Mouse (Mus musculus) spleen, adult 2 months (tissue): ENCODE data around the gene Jag1. TPM values are rescaled to one million over a fixed set of nuclear protein-coding genes. Genes with fewer than 3 reads are reported as not detected.

ENCODE experiments used
- DNase-seq, 2 experiments: peaks; one replicate each; pipeline versions ENCODE4 v3.0.0 to v3.0.0-alpha.2; 2012 to 2021; ENCODE audit warnings: low spot score in 2 of 2, low read depth in 1 of 2
- H3K27ac ChIP-seq: fragments of 200-500 bp; 2 replicates; pipeline ENCODE4 v1.5.1; 2012; ENCODE audit warnings: low read length, inconsistent platforms; ENCODE audit not compliant: insufficient read depth
- H3K27me3 ChIP-seq: fragments of 200-500 bp; 2 replicates; pipeline ENCODE4 v1.6.1; 2012; ENCODE audit warnings: mild to moderate bottlenecking, moderate library complexity, low read length, inconsistent platforms; ENCODE audit not compliant: control insufficient read depth, insufficient read depth
- H3K36me3 ChIP-seq: fragments of 200-500 bp; 2 replicates; pipeline ENCODE4 v1.6.1; 2012; ENCODE audit warnings: mild to moderate bottlenecking, low read length, inconsistent platforms; ENCODE audit not compliant: control insufficient read depth, insufficient read depth
- H3K4me1 ChIP-seq: fragments of 200-500 bp; 2 replicates; pipeline ENCODE4 v1.6.1; 2011; ENCODE audit warnings: inconsistent platforms; ENCODE audit not compliant: control insufficient read depth, insufficient read depth, insufficient read length
- H3K4me3 ChIP-seq: fragments of 200-500 bp; 2 replicates; pipeline ENCODE4 v1.5.1; 2011; ENCODE audit warnings: mild to moderate bottlenecking, inconsistent platforms; ENCODE audit not compliant: insufficient read depth, insufficient read length; ENCODE audit errors: extremely low read depth
- CTCF ChIP-seq: fragments of 200-500 bp; IDR thresholded peaks from 2 replicates; pipeline ENCODE4 v1.5.1; 2011; ENCODE audit warnings: mild to moderate bottlenecking, inconsistent platforms; ENCODE audit not compliant: insufficient read depth, insufficient read length, insufficient replicate concordance; ENCODE audit errors: extremely low read depth
- POLR2A ChIP-seq: fragments of 200-500 bp; IDR thresholded peaks from 2 replicates; pipeline ENCODE4 v1.6.1; 2011; ENCODE audit warnings: low read depth, low read length, inconsistent platforms
- WGBS: fragments of 180-500 bp; shearing (Covaris S2); methylation state at CpG from one replicate; pipeline ENCODE4 v1.1.7; 2018; 5-methylcytosine and 5-hydroxymethylcytosine counted together
- polyA plus RNA-seq: library from polyadenylated mRNA; depleted of rRNA; stranded (reverse); fragments of >200 nt; gene quantifications from 2 replicates; pipeline ENCODE4 v1.2.3, GENCODE M21; 2012

Gene Jag1
- polyA plus RNA-seq, 1 experiment: 4.3 TPM

DNA sequence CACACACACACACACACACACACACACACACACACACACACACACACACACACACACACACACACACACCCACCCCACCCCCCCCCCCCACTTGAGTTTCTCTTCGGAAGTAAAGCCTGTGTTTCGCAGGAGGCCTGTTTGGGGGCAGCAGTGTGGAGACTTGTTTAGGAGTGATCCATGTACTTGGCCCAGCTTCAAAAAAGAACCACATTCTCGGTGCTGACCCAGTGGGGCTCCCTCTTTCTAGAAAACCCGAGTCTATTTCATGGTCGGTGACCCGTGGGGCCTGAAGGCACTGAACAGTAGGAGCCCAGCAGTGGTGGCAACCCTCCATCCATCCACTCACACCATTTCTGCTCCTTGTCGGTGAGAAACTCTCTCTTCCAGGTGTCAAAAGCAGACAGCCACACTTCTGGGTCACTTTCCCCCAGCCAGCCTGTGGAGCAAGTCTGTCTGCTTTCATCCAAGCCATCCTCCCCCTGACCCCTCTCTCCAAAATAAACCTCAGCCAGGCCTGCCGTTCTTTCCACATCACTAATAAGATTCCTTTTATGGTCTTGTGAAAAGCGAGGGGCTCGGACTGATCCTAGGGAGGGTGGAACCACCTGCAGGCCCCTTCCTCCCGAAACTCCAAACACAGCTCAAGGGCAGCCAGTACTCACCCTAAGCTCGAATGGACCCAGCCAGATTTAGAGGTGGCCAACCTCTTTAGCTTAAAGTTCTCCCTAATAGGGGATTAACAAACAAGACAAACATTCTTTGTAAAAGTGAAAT, 3.0 kb downstream of the Jag1 start:
- Histone ChIP-seq H3K4me3 (no peak overlapping the region; the same call in 1 of the 2 replicates), H3K4me1 (no peaks in the 10 kb centered on the region; the same call in none of the 2 replicates), H3K27ac (peak overlapping the region; percentile 31; the same call in 1 of the 2 replicates), H3K27me3 (peaks cover 19% of the 10 kb centered on the region), H3K36me3 (no peaks in the 10 kb centered on the region)
- TF ChIP-seq CTCF (no peak), POLR2A (no peak)
- DNase-seq: no peak
- 69% methylated on average over 11 of the region's 12 CpGs for WGBS

DNA sequence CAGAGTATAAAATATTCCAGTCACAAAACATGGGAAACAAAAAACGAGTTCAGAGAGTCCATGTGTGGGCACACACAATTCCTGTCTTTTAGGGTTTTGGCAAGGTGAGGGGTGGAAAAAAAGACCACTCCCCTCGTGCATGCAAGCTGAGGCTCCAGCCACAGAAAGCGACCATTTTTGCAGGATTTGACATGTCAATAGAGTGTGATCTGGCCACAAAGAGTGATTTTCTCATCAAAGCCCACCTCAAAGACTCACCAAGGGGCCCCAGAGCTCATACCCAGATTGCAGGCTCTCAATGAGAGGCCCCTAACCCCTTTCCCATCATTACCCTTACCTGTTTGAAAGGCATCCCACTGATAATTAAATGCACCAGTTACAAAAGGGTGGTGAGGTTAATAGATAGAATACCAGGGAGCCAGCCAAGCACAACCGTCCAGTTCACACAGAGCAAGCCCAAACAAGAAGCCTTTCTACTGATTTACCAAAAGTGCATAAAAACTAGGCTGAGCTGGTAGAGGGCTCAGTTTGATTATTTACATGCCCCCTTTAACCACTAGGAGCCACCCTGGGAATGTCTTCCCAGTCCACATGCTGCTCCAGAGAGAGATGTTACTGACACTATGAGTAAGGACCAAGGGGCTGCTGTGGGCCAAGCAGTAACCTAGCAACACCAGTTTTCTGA, 6.1 kb downstream of the Jag1 start:
- Histone ChIP-seq H3K27ac (no peak overlapping the region), H3K36me3 (no peaks in the 10 kb centered on the region), H3K4me1 (no peaks in the 10 kb centered on the region; the same call in 1 of the 2 replicates), H3K27me3 (peaks cover 4% of the 10 kb centered on the region; the same call in 1 of the 2 replicates), H3K4me3 (no peak overlapping the region)
- TF ChIP-seq POLR2A (no peak), CTCF (no peak)
- no peak for DNase-seq
- 73% methylated on average over 4 of the region's 4 CpGs for WGBS

DNA sequence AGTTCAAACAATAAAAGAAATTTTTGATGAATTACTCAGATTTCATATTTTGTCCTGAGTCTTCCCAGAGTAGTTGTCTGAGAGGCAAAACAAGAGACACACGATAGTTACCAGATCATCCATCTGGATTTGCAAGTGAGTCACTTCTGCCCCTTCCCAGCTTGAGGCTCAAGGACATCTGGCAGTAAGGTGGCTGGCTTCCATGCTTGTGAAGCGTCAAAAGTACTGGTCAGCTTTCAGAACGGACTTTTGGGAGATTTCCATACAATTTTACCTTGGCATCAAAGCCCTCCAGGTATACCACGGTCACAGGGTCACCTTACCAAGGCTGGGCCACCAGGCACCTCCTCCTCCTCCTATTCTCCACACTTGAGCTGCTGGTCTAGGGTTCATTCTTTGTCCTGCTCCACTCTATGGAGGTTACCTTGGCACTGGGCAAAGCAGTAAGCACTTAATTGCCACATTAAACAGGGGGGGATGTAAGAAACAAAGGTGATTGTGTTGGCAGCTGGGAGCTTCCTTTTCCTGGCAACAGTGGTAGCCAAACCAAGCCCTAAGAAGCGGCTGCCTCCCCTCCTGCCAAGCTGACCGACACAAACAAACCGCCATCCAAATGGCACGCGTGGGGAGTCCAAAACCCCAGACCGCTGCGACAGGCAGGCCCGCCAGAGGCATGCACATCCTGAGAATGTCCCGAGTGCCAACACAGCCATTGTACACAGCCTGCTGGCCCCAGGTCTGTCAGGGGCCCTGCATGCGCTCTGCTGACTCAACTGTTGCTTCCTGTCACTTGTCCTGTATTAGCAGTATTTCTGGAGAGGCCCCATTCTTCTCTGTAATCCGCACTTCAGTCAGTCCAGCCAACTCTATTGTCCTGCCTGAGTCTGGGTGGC, 6.9 kb downstream of the Jag1 start:
- no peak for DNase-seq

GRCm38 (mm10) chr2:137107946-137108345, 8.5 kb downstream of the Jag1 start:
- DNase-seq: no peak
- 79% methylated on average over 8 of the region's 8 CpGs for WGBS
- no peaks in the 10 kb centered on the region for H3K36me3 ChIP-seq
- no peak overlapping the region for H3K27ac ChIP-seq
- no peaks in the 10 kb centered on the region for H3K4me1 ChIP-seq
- H3K4me3 ChIP-seq: no peak overlapping the region
- TF ChIP-seq POLR2A (no peak), CTCF (no peak)
- no peaks in the 10 kb centered on the region for H3K27me3 ChIP-seq

More for the DNA sequence above, 6.9 kb downstream of the Jag1 start:
- Histone ChIP-seq H3K4me1 (no peaks in the 10 kb centered on the region; the same call in 1 of the 2 replicates), H3K27ac (no peak overlapping the region), H3K4me3 (no peak overlapping the region), H3K27me3 (peaks cover 2% of the 10 kb centered on the region; the same call in 1 of the 2 replicates), H3K36me3 (no peaks in the 10 kb centered on the region)
- WGBS: 52% methylated on average over 15 of the region's 15 CpGs
- TF ChIP-seq POLR2A: no peak
- TF ChIP-seq CTCF: no peak

- Histone ChIP-seq H3K4me1 (no peaks in the 10 kb centered on the region), H3K4me3 (no peak overlapping the region), H3K36me3 (no peaks in the 10 kb centered on the region), H3K27me3 (no peaks in the 10 kb centered on the region), H3K27ac (no peak overlapping the region)
- 83% methylated on average over 4 of the region's 4 CpGs for WGBS
- TF ChIP-seq CTCF (no peak), POLR2A (no peak)
- DNase-seq: no peak
Observed at GRCm38 (mm10) chr2:137107203-137107602, 9.2 kb downstream of the Jag1 start.

DNA sequence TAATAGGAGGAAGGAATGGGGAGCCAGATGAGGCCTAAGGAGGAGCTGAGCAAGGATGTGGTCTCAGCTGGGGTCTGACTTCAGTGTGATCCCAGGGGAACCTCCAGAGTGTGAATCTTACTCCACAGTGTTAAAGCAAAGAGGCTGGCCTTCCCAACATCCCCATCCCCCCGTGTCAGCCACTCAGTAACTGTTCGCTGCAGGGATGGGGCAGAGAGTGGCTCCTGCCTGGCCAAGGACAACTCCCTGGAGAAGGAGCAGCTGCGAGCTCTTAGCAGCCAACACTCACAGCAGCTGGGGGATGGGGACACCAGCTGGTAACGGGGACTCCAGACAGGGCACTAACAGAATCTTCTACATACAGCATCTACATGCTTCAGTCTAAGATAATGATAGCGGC, 15.4 kb downstream of the Jag1 start:
- no peak for DNase-seq
- H3K27me3 ChIP-seq: no peaks in the 10 kb centered on the region
- no peaks in the 10 kb centered on the region for H3K36me3 ChIP-seq
- TF ChIP-seq CTCF (no peak), POLR2A (no peak)
- H3K4me3 ChIP-seq: no peak overlapping the region
- WGBS: 78% methylated on average over 5 of the region's 5 CpGs
- H3K27ac ChIP-seq: no peak overlapping the region
- H3K4me1 ChIP-seq: no peaks in the 10 kb centered on the region
